Mouse (Mus musculus): ENCODE measurements around the gene 1700020L24Rik. TPM values are rescaled to one million over a fixed set of nuclear protein-coding genes. Genes with fewer than 3 reads are reported as not detected.

Gene 1700020L24Rik
- total and polyA plus RNA-seq, 3 experiments = 0.60 TPM; not detected in 2

GRCm38 (mm10) chr11:83449298-83449697 is 11.8 kb downstream of the 1700020L24Rik start:
- no peak for TF ChIP-seq ETS1 (IDR thresholded peaks at IDR 0.05; ENCODE audit: low read depth, low read length)
- TF ChIP-seq EP300 (IDR thresholded peaks at IDR 0.05; ENCODE audit: low read depth in 1 of 2, low read length in 2 of 2) = no peak
- TF ChIP-seq NELFE (IDR thresholded peaks at IDR 0.05; ENCODE audit: low read depth, low read length) = no peak
- TF ChIP-seq USF2 (IDR thresholded peaks at IDR 0.05; ENCODE audit: borderline replicate concordance in 1 of 2, insufficient read depth in 1 of 2, low read depth in 1 of 2, low read length in 2 of 2) = no peak
- TF ChIP-seq RAD21 (IDR thresholded peaks at IDR 0.05; ENCODE audit: low read depth, low read length) = no peak
- TF ChIP-seq SIN3A (IDR thresholded peaks at IDR 0.05; ENCODE audit: low read length) = no peak
- no peak for TF ChIP-seq CTCF (IDR thresholded peaks at IDR 0.05 in 2 of 3, conservative IDR thresholded peaks at IDR 0.05 in 1 of 3; ENCODE audit: control insufficient read depth in 1 of 3, insufficient read depth in 1 of 3, low read depth in 2 of 3, low read length in 3 of 3, poor library complexity in 1 of 3, severe bottlenecking in 1 of 3)
- TF ChIP-seq JUND (IDR thresholded peaks at IDR 0.05; ENCODE audit: low read depth, low read length) = no peak
- Histone ChIP-seq H3K27me3 (ENCODE audit: control insufficient read depth in 1 of 2, insufficient read depth in 2 of 2, low read length in 2 of 2) (peaks cover 2 to 19% of the 10 kb centered on the region in 2 experiments; a peak in 3 of 4 replicates), H3K36me3 (ENCODE audit: control insufficient read depth in 1 of 2, insufficient read depth in 2 of 2, low read length in 2 of 2) (no peaks in the 10 kb centered on the region), H3K4me3 (ENCODE audit: control insufficient read depth in 1 of 2, insufficient read depth in 1 of 2, low read depth in 2 of 2, low read length in 2 of 2) (no peak overlapping the region), H3K27ac (ENCODE audit: control insufficient read depth, low read depth, low read length) (no peak overlapping the region), H3K9me3 (replicated peaks; ENCODE audit: insufficient read depth, low read length) (no peaks in the 10 kb centered on the region), H3K79me2 (ENCODE audit: control insufficient read depth, insufficient read depth, low read length, poor library complexity) (no peaks in the 10 kb centered on the region), H3K9ac (ENCODE audit: control insufficient read depth, low read depth, low read length, poor library complexity, severe bottlenecking) (no peak overlapping the region), H3K4me1 (ENCODE audit: control insufficient read depth in 1 of 2, insufficient read depth in 2 of 2, low read length in 2 of 2) (no peaks in the 10 kb centered on the region)
- no peak for DNase-seq (ENCODE audit: low read depth, low spot score)

GRCm38 (mm10) chr11:83450550-83450949 is 13.1 kb downstream of the 1700020L24Rik start:
- Histone ChIP-seq H3K27ac (ENCODE audit: control insufficient read depth, low read depth, low read length) (no peak overlapping the region), H3K9ac (ENCODE audit: control insufficient read depth, low read depth, low read length, poor library complexity, severe bottlenecking) (no peak overlapping the region), H3K27me3 (ENCODE audit: control insufficient read depth in 1 of 2, insufficient read depth in 2 of 2, low read length in 2 of 2) (peaks cover 4 to 23% of the 10 kb centered on the region in 2 experiments), H3K4me1 (ENCODE audit: control insufficient read depth in 1 of 2, insufficient read depth in 2 of 2, low read length in 2 of 2) (no peaks in the 10 kb centered on the region), H3K79me2 (ENCODE audit: control insufficient read depth, insufficient read depth, low read length, poor library complexity) (no peaks in the 10 kb centered on the region), H3K4me3 (ENCODE audit: control insufficient read depth in 1 of 2, insufficient read depth in 1 of 2, low read depth in 2 of 2, low read length in 2 of 2) (no peak overlapping the region), H3K9me3 (replicated peaks; ENCODE audit: insufficient read depth, low read length) (no peaks in the 10 kb centered on the region), H3K36me3 (ENCODE audit: control insufficient read depth in 1 of 2, insufficient read depth in 2 of 2, low read length in 2 of 2) (no peaks in the 10 kb centered on the region)
- DNase-seq (ENCODE audit: low read depth, low spot score) = no peak
- no peak for TF ChIP-seq UBTF (IDR thresholded peaks at IDR 0.05; ENCODE audit: borderline replicate concordance, insufficient read depth, low read depth, low read length)

- H3K9ac ChIP-seq (ENCODE audit: control insufficient read depth, low read depth, low read length, poor library complexity, severe bottlenecking) = no peak overlapping the region
- no peaks in the 10 kb centered on the region for H3K9me3 ChIP-seq (replicated peaks; ENCODE audit: insufficient read depth, low read length)
- no peak overlapping the region for H3K4me3 ChIP-seq (ENCODE audit: control insufficient read depth in 1 of 2, insufficient read depth in 1 of 2, low read depth in 2 of 2, low read length in 2 of 2)
- no peak for DNase-seq (ENCODE audit: low read depth, low spot score)
- no peaks in the 10 kb centered on the region for H3K36me3 ChIP-seq (ENCODE audit: control insufficient read depth in 1 of 2, insufficient read depth in 2 of 2, low read length in 2 of 2)
- H3K27me3 ChIP-seq (ENCODE audit: control insufficient read depth in 1 of 2, insufficient read depth in 2 of 2, low read length in 2 of 2) = peaks cover 4 to 26% of the 10 kb centered on the region in 2 experiments
- no peaks in the 10 kb centered on the region for H3K79me2 ChIP-seq (ENCODE audit: control insufficient read depth, insufficient read depth, low read length, poor library complexity)
- TF ChIP-seq KAT2A (conservative IDR thresholded peaks at IDR 0.05; ENCODE audit: low read depth, low read length) (no peak), E2F4 (IDR thresholded peaks at IDR 0.05; ENCODE audit: borderline replicate concordance, low read depth, low read length) (no peak), POLR2AphosphoS2 (IDR thresholded peaks at IDR 0.05; ENCODE audit: low read length) (no peak), GABPA (IDR thresholded peaks at IDR 0.05; ENCODE audit: low read depth, low read length) (no peak), ETS1 (IDR thresholded peaks at IDR 0.05; ENCODE audit: low read depth, low read length) (no peak), TCF12 (IDR thresholded peaks at IDR 0.05; ENCODE audit: low read depth, low read length) (no peak), TBP (IDR thresholded peaks at IDR 0.05; ENCODE audit: low read depth, low read length) (no peak), CHD2 (IDR thresholded peaks at IDR 0.05; ENCODE audit: low read length) (no peak), MXI1 (IDR thresholded peaks at IDR 0.05; ENCODE audit: low read depth, low read length) (no peak), POLR2A (IDR thresholded peaks at IDR 0.05; ENCODE audit: control insufficient read depth in 1 of 2, insufficient read depth in 1 of 2, low read depth in 1 of 2, low read length in 2 of 2, poor library complexity in 1 of 2) (no peak), SMC3 (IDR thresholded peaks at IDR 0.05; ENCODE audit: low read depth, low read length) (no peak), USF2 (IDR thresholded peaks at IDR 0.05; ENCODE audit: borderline replicate concordance in 1 of 2, insufficient read depth in 1 of 2, low read depth in 1 of 2, low read length in 2 of 2) (no peak), BHLHE40 (IDR thresholded peaks at IDR 0.05; ENCODE audit: borderline replicate concordance, low read depth, low read length) (no peak), NRF1 (IDR thresholded peaks at IDR 0.05; ENCODE audit: insufficient read depth, low read depth, low read length, poor library complexity, severe bottlenecking) (no peak), POLR2AphosphoS5 (IDR thresholded peaks at IDR 0.05; ENCODE audit: borderline replicate concordance, low read depth, low read length) (no peak), JUND (IDR thresholded peaks at IDR 0.05; ENCODE audit: low read depth, low read length) (no peak), RCOR1 (IDR thresholded peaks at IDR 0.05; ENCODE audit: low read depth, low read length) (no peak), TAL1 (IDR thresholded peaks at IDR 0.05; ENCODE audit: low read length) (no peak), GATA1 (IDR thresholded peaks at IDR 0.05; ENCODE audit: low read depth, low read length) (no peak), EP300 (IDR thresholded peaks at IDR 0.05; ENCODE audit: low read depth in 1 of 2, low read length in 2 of 2) (no peak)
- H3K4me1 ChIP-seq (ENCODE audit: control insufficient read depth in 1 of 2, insufficient read depth in 2 of 2, low read length in 2 of 2) = no peaks in the 10 kb centered on the region
- no peak overlapping the region for H3K27ac ChIP-seq (ENCODE audit: control insufficient read depth, low read depth, low read length)
Measured at GRCm38 (mm10) chr11:83451281-83451680, 13.8 kb downstream of the 1700020L24Rik start.
